8 mouse cellular contexts compared by ENCODE assay signal in genomic region chr12:29939261-29939671, GRCm38 (mm10). TPM values are rescaled to one million over a fixed set of nuclear protein-coding genes. Genes with fewer than 3 reads are reported as not detected.
DNase-seq lines count a peak whose midpoint lies in the region; ATAC-seq and TF ChIP-seq lines count a peak whose summit lies in the region.

No protein-coding gene starts in this region.

- 0 out of 2 replicates have a peak, but pooled peaks cover 4% of the 10 kb centered on the region for H3K27me3 ChIP-seq in liver, adult 2 months (ENCODE audit: control insufficient read depth, insufficient read depth, low read length)
- no peaks in the 10 kb centered on the region for H3K27me3 ChIP-seq in intestine, embryonic 14.5 days (replicated peaks; ENCODE audit: control insufficient read depth, insufficient read depth, low read length)
- H3K27me3 ChIP-seq in midbrain, embryonic 13.5 days = 0 out of 2 replicates have a peak, but pooled peaks cover 2% of the 10 kb centered on the region

- no peaks in the 10 kb centered on the region for H3K36me3 ChIP-seq in liver, adult 2 months (ENCODE audit: control insufficient read depth, insufficient read depth, low read length)
- H3K36me3 ChIP-seq in intestine, embryonic 14.5 days (ENCODE audit: control insufficient read depth, insufficient read depth, low read length) = peaks cover 3% of the 10 kb centered on the region; the same call in 1 of the 2 replicates
- 0 out of 2 replicates have a peak, but pooled peaks cover 4% of the 10 kb centered on the region for H3K36me3 ChIP-seq in midbrain, embryonic 13.5 days

- TF ChIP-seq CTCF in liver, adult 2 months (IDR thresholded peaks at IDR 0.05; ENCODE audit: low read depth, low read length) = no peak

- no peak for DNase-seq in liver, adult 2 months (ENCODE audit: extremely low read depth, low read depth, low spot score)
- DNase-seq in liver = no peak
- DNase-seq in gastrocnemius, postnatal 25 days = peak; percentile 67
- DNase-seq in intestine, embryonic 14.5 days (ENCODE audit: low spot score) = no peak
- DNase-seq in thymus, adult 18-20 months = no peak
- no peak for DNase-seq in frontal cortex, postnatal 25 days (ENCODE audit: low spot score in 2 of 2)

- ATAC-seq in intestine, embryonic 14.5 days (replicated peaks; ENCODE audit: low FRiP score, low TSS enrichment, low read depth) = no peak
- no peak for ATAC-seq in midbrain, embryonic 13.5 days
- ATAC-seq in frontal cortex, adult (ENCODE audit: low TSS enrichment) = no peak

- WGBS in liver, adult 2 months = 21% methylated on average over 8 of the region's 8 CpGs
- WGBS in intestine, embryonic 14.5 days = 6% methylated on average over 8 of the region's 8 CpGs
- WGBS in midbrain, embryonic 13.5 days = 10% methylated on average over 8 of the region's 8 CpGs

- H3K4me3 ChIP-seq in liver, adult 2 months (ENCODE audit: insufficient read depth, low read depth, low read length) = peak overlapping the region; percentile 98
- peak overlapping the region; percentile 85 for H3K4me3 ChIP-seq in intestine, embryonic 14.5 days (ENCODE audit: low read depth, low read length)
- peak overlapping the region; percentile 87 for H3K4me3 ChIP-seq in midbrain, embryonic 13.5 days (replicated peaks)

- H3K9me3 ChIP-seq in intestine, embryonic 14.5 days (ENCODE audit: control insufficient read depth, low read length) = no peaks in the 10 kb centered on the region
- 0 out of 2 replicates have a peak, but pooled peaks cover 5% of the 10 kb centered on the region for H3K9me3 ChIP-seq in midbrain, embryonic 13.5 days

- H3K79me2 ChIP-seq in liver, adult 2 months (ENCODE audit: control insufficient read depth, insufficient read depth, low read length) = no peaks in the 10 kb centered on the region

- peak overlapping the region; percentile 74 for H3K4me2 ChIP-seq in intestine, embryonic 14.5 days (ENCODE audit: low read length)
- H3K4me2 ChIP-seq in midbrain, embryonic 13.5 days (replicated peaks) = peak overlapping the region; percentile 92

- H3K4me1 ChIP-seq in liver, adult 2 months (ENCODE audit: control insufficient read depth, insufficient read depth, low read length) = no peaks in the 10 kb centered on the region
- H3K4me1 ChIP-seq in intestine, embryonic 14.5 days (replicated peaks; ENCODE audit: control insufficient read depth, insufficient read depth, low read length) = peaks cover 21% of the 10 kb centered on the region
- peaks cover 35% of the 10 kb centered on the region for H3K4me1 ChIP-seq in midbrain, embryonic 13.5 days (replicated peaks)

- peak overlapping the region; percentile 69; the same call in 1 of the 2 replicates for H3K9ac ChIP-seq in liver, adult 2 months (ENCODE audit: low read depth, low read length)
- H3K9ac ChIP-seq in intestine, embryonic 14.5 days (ENCODE audit: low read length) = peak overlapping the region; percentile 91
- H3K9ac ChIP-seq in midbrain, embryonic 13.5 days (replicated peaks) = peak overlapping the region; percentile 96

- no peak for TF ChIP-seq POLR2A in liver, adult 2 months (IDR thresholded peaks at IDR 0.05; ENCODE audit: extremely low read depth, insufficient read depth, low read length)

- peak overlapping the region; percentile 60 for H3K27ac ChIP-seq in liver, adult 2 months (replicated peaks; ENCODE audit: insufficient read depth, low read depth, low read length)
- H3K27ac ChIP-seq in intestine, embryonic 14.5 days (ENCODE audit: low read depth) = peak overlapping the region; percentile 94
- H3K27ac ChIP-seq in midbrain, embryonic 13.5 days = no peak overlapping the region

RNA-seq across cellular contexts. Expression of gene Pxdn, which starts 1.9 kb away (rescaled TPM):
- 7.8 and 9.7 TPM in 2 replicates for total RNA-seq in liver, adult 2 months (2014; rRNA removed)
- 7.2 and 9.1 TPM in 2 replicates for polyA plus RNA-seq in liver, adult 2 months (2012; rRNA removed)
- 10 to 100 TPM; 12.1 to 23.8 TPM for total RNA-seq in gastrocnemius, postnatal 25 days (2021)
- 116 and 132 TPM in 2 replicates for polyA plus RNA-seq in intestine, embryonic 14.5 days (2014; fragmentation: Nextera tagmentation; extraction: Ambion mirVana)
- polyA plus RNA-seq in midbrain, embryonic 13.5 days (2015; fragmentation: Nextera tagmentation; extraction: Ambion mirVana) = 43.2 and 48.0 TPM in 2 replicates
